Mouse (Mus musculus) granulocyte monocyte progenitor cell, adult 5-6 weeks (primary cell): ENCODE data around the gene Klk8. TPM values are rescaled to one million over a fixed set of nuclear protein-coding genes. Genes with fewer than 3 reads are reported as not detected.

Source experiments
- ATAC-seq: replicated peaks from 2 replicates; pipeline ENCODE4 v1.8.0; 2016; ENCODE audit warnings: mild to moderate bottlenecking, moderate TSS enrichment, inconsistent platforms; ENCODE audit not compliant: poor library complexity, severe bottlenecking
- total RNA-seq, 2 experiments: library from RNA; stranded (forward) in 1 of 2; stranded (reverse) in 1 of 2; fragments of 200-712, 200-1000 nt in 1 of 2; fragments of >200 nt in 1 of 2; fragmentation: Nextera tagmentation in 1 of 2; gene quantifications; 2 replicates each; pipeline ENCODE4 v1.2.3; 2014 to 2017

Klk8 gene
- total RNA-seq (2014; fragmentation: Nextera tagmentation) (19.5 and 25.4 TPM in 2 replicates), total RNA-seq (2017) (10.8 and 11.1 TPM in 2 replicates)

DNA sequence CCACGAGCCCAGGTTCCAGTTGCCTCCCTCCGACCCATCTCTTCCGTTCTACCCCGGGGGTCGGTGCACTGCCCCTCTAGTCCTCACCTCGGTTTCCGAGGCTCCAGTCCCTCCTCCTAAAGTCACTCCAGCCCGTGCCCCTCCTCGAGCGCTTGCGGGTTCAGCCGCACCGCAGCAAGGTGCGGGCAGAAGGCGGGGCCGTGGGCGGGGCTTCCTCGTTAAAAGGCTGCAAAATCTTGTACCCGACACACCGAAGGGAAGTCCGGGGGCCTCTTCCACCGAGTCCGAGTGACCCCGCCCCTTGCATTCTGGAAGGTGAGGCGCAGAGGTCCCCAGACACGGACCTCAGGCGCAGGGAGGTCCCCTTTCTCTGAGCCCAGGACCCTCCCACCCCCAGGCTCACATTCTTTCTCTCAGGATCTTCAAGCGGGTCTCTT, at the start of gene Klk8:
Klk8 (plus strand) TSS at position 245 of the 437 bp plus-strand sequence.
- ATAC-seq = peak; percentile 55

DNA sequence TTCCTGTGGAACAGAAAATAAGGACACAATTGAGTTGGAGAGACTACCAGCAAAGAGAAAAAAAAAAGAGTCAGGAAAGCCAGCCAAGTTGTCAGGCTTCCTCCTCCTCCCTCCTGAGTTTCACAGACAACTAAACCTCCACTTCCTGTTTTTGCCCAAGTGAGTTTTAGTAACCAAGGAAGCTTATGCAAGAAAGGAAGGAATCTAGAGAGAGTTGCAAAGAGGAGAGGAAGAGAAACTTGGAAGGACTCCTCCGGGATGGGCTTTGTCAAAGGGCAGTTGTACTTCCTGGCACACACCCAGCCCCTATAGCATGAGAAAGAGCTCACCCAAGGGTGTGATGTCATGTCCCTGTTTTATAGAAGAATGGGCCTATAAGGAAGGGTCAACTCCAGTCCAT, 49.6 kb upstream of the Klk8 start:
- peak; percentile 98 for ATAC-seq

DNA sequence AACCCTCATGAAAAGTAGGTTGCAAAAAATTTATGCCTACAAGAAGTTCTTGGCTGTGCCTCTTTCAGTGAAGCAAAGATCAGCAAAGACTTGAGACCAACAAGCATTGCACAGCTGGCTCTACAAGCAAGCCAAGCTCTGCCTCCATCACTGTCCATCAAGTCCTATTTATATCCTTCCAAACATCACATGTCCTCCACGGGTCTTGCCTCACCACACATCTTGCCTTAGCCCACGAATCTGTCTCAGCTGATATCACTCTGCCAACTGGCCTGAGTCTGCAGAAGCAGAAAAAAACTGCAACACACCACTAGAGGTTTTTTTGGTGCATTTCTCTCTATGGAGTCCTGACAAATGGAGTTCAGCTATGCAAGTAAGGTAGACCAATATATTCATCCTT, 44.6 kb upstream of the Klk8 start:
- no peak for ATAC-seq

DNA sequence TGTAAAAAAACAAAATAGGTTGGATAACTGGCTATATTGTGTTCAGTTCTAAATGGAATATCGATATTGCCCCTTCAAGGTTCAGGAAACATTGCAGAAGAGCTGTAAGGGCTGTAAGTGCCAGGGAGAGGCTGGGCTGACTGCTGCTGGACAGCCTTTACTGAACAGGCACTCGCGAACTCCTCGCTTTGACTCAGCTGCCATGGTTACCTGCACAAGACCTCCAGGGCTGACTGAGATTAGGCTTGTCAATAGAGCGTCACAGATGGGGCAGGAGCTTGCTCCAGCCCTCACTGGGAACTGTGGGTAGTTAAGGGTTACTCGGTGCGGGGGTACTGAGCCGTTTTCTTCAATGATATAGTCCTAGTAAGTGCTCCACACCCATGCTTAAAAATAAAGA, 30.9 kb upstream of the Klk8 start:
- ATAC-seq = no peak

DNA sequence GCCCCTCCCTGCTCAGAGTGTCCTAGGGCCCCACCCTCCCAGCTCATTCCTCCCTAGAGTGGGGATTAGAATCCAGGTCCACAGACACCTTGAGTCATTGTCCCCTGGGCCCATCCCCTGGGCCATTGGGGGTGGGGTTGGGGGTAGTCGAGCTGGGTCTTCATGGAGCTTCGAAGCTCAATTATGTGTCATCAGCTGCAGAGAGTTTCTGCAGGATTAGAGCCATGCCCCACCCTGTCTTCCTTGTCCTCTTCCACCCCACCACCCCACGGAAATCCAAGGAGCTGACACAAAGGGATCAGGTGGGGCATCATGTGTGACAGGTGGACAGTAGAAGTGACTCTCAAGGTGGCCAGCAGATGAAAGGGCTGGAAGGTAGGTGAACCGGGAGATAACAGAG, 28.8 kb upstream of the Klk8 start, which contains the start of gene Klk12:
Klk12 (plus strand) TSS at position 301 of the 400 bp plus-strand sequence.
- ATAC-seq = no peak

DNA sequence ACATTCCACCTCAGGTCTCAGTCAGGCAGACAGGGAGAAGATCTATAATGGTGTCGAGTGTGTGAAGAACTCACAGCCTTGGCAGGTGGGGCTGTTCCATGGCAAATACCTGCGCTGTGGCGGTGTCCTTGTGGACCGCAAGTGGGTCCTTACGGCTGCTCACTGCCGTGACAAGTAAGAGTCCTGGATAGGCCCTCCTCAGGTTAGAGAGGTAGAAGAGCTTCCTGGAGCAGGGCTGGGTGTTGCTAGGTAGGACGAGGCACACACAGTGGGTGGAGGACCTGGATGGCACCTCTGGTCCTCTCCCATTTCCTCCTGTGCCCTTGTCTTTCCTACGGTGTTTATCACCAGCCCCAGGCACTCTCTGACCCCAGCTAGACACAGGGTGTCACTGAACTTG, 27.7 kb upstream of the Klk8 start:
- no peak for ATAC-seq

DNA sequence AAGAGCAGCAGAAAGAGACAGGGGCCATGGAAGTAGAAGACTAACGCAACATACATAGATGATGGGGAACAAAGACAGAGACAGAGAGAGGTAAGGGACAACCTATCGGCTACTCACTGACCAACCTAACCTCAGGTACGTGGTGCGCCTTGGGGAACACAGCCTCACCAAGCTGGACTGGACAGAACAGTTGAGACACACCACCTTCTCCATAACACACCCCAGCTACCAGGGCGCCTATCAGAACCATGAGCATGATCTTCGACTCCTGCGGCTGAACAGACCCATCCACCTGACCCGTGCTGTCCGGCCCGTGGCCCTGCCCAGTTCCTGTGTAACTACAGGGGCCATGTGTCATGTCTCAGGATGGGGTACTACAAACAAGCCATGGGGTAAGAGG, 26.7 kb upstream of the Klk8 start:
- no peak for ATAC-seq

DNA sequence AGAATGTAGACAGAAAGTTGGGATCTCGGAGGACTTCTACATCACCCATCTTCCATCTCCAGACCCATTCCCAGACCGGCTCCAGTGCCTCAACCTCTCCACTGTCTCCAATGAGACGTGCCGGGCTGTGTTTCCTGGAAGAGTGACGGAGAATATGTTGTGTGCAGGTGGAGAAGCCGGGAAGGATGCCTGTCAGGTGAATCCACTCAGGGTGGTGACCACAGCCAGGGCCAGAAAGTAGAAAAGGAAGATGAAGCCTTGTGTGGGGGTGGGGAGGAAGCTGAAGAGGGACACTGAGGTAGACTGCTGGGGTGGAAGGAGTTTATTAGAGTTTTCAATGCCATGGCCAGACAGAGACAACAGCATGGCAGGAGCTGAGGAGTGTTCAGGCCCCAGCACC, 25.5 kb upstream of the Klk8 start:
- no peak for ATAC-seq

DNA sequence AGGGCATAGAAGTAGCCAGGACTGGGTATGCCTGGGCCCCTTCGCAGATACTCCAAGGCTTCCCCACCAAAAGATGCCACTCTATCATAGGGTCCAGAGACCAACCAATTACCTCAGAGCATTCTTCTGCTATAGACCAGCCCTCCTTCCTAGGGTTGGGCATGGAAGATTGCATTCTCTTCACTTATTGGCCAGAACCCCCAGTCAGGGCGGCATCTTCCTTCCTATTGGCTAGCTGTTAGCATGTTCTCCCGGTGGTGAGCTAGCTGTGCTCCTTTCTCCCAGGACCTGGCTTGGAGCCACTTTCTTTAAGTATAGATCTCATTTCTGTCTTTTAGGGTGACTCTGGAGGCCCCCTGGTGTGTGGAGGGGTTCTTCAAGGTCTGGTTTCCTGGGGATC, 24.5 kb upstream of the Klk8 start:
- ATAC-seq = no peak

DNA sequence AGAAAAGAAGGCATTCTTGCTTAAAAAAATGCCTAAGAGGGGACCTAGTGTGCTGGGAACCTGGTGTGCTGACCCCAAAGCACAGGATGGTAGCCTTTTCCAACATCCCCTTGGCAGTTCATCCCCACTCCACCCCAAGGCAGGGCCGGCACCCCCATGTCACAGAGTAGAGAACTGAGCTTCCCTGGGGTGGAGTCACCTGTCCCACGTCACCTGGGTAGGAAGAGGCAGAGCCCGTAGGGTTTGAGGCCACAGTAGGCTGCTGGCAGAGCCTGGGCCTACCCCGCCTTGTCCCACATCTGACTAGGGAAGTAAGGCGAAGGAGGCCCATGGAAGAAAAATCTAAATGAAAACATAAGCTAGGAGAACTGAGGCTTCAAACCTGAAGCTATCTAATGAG, 23.0 kb upstream of the Klk8 start, which contains the start of gene Klk11:
Klk11 (plus strand) TSS at position 241 of the 400 bp plus-strand sequence.
- no peak for ATAC-seq

DNA sequence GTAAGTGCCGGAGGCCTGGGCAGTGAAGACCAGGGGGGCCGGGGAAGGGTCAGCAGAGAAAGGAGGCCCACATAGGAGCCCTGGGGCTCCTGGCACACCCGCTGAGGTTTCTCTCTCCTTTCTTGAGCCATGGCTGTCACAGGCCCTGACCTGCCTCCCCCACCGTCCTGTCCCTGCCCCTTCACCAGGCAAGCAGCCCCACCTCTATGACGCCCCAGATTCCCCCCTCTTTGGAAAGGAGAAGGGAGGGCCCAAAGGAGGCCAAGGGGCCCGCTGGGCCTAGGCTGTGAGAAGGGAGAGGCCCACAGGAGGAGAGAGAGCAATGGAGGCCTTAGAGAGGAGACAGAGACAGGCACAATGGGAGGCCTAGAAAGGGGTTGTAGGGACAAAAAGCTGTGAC, 22.6 kb upstream of the Klk8 start:
- ATAC-seq = no peak

DNA sequence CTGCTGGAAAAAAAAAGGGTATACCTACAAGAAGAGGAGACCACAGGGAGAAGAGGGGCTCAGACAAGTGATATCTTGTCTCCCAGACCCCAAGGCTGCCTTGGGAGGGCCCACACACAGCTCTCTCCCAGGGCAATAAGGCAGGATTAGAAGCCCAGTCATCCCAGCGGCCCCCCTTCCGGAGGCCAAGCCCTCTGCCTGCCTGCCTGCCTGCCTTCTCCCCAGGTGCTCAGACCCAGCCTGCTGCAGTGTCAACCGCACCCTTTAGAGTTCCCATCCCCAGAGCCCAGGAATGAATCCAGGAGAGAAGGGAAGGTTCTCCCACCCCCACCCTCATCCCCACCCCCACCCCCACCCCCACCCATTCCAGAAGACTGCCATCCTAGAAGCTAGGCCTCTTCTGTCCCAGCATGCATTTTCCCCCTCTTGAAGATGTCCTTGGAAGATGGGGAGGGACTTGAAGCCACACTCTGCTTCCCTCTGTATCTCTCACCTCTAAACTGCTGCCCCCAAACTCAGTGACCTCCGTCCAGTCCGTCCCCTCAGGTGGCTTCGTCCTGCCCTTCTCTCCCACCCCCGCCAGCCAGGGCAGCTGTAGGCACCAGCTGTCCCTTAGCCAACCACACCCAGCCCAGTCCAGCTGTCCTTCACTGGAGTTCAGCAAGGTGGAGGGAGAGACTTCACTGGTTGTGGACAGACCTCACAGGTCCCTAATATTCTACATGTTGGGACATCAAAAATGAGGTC, 21.9 kb upstream of the Klk8 start:
- no peak for ATAC-seq

DNA sequence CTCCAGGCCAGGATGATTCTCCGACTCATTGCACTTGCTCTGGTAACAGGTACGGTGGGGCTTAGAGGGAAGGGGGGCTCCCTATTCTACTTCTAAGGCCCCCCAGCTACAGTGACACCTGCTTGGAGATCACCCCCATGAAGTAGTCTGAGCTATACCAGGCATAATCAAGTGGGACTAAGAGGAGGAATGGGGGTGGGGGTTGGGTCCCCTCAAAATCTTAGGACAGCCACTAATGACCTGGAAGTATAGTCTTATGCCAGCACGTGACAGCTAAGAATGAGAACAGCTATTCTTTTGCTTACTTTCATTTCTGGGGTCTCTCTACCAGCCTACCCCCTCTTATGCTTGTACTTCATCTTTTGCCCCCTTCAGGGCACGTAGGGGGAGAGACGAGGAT, 20.9 kb upstream of the Klk8 start:
- ATAC-seq = no peak

DNA sequence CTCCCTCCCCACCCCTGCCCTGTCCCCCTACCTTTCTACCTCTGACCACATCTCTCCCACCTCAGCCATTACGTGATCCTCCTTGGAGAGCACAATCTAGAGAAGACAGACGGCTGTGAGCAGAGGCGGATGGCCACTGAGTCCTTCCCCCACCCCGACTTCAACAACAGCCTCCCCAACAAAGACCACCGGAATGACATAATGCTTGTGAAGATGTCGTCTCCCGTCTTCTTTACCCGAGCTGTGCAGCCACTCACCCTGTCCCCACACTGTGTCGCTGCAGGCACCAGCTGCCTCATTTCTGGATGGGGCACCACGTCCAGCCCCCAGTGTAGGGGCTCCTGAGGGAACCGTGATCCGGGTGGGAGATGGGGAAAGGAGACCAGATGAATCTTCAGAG, 20.0 kb upstream of the Klk8 start:
- ATAC-seq = no peak

DNA sequence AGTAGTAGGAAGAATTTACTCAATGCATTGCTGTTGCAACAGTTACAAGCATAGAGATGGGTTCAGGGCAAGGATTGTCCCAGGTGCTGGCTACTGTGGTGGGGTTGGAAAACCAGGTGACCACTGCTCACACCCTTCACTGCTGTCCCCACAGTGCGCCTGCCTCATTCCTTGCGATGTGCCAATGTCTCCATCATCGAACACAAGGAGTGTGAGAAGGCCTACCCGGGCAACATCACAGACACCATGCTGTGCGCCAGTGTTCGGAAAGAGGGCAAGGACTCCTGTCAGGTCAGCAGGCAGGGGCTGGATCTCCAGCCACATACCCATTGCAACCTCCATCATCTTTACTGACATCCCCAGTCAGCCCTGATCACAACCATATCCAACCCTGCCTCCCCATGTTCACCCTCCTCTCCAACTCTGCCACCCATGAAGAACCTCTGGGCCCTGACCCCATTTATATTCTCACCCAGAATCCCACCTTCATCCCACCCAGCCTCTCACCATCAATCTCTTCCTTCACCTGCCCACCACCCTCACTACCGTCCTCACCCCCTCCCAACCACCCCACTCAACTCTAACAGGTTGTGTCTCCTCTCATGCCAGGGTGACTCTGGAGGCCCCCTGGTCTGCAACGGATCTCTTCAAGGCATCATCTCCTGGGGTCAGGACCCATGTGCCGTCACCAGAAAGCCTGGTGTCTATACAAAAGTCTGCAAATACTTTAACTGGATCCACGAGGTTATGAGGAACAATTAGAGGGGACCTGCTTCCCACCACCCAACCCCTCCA, 19.0 kb upstream of the Klk8 start:
- no peak for ATAC-seq

DNA sequence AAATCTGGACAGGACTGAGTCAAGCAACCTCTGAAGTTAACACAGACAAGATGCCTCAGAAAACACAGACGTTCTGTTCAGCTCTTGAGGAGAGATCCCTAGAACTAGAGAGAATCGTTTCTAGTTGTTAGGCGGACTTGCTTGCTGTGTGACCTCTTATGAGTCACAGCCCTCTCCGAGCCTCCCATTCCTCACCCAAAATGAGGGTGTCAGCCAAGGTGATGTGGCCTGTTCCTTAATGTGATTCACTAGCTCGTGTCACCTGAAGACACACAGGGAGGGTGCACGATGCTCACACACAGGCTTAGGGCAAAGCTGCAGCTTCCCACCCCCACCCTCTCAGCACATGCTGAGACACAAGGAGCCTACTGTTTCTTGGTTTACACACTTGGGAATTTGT, 17.1 kb upstream of the Klk8 start:
- ATAC-seq = no peak

DNA sequence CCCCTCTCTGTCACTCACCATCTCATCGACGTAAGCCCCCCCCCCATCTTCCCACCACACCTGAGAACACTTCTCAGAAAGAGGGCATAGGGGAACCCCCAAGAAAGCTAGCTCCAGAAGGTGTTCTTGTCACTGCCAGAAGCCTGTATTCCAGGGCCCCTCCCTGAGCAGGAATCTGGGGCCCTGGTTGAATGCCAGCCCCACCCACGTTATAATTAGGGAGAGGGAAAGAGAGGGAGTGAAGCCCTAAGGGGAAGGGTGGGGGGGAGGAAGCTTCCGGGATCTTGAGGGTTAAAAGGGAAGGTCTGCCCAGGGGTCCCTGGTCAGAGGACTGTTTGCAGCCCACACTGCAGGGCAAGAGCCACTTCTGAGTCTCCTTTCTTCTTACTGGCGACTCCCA, 16.6 kb upstream of the Klk8 start, which contains the start of gene Klk10:
Klk10 (plus strand) TSS at position 290 of the 400 bp plus-strand sequence.
- no peak for ATAC-seq

DNA sequence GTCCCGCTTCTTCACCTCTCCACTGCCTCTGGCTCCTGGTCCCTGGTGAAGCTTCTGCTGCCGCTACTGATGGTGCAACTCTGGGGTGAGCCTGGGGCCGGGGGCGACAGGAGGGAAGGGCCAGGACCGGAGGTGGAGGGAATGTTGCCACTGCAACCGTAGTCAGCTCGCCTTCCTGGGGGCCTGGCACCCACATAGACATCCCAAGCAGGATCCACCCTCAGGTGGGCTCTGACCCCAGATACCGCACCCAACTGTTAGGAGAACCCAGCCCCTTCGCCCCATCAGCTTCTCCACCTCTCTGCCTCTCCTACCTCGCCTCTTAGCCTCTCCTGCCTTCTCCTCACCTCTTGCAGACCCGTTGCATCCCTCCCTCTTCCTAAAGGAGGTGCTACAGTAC, 15.8 kb upstream of the Klk8 start:
- no peak for ATAC-seq

DNA sequence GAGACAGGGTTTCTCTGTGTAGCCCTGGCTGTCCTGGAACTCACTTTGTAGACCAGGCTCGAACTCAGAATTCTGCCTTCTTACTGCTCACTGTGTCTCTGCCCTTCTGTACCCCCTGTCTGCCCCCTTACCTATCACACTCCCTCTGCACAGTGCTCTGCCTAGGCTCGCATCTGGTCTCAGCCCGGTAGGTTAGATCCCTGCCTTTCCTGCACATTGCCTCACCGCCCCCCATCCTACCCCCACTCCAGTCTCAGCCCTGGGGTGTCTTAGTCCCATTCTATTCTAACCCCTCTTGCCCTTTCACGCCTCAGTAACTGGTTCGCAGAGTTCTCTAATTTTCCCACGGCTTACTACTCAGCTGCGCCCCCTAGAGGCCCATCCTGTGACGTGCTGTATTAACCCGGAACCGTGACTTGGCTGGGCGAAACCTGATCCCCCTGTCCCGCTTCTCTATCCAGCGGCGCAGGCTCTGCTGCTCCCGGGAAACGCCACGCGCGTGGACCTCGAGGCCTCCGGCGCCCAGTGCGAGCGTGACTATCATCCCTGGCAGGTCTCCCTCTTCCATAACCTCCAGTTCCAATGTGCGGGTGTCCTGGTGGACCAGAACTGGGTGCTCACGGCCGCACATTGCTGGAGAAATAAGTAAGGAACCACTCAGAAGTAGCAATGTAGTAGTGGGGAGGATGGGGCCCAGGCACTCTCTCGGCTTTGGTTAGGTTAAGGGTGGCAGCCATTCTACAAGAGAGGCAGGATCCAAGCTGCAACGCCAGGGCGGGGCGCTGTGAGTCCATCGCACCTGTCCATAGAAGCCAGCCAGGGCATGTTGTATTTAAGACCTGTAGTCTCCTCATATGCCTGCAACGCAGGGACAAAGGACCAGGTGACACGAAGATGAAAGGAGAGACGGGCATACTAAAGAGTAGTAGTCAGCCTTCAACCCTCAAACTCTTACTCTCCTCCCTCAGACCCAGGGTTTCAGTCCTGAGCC, 14.8 kb upstream of the Klk8 start:
- peak; percentile 90 for ATAC-seq

DNA sequence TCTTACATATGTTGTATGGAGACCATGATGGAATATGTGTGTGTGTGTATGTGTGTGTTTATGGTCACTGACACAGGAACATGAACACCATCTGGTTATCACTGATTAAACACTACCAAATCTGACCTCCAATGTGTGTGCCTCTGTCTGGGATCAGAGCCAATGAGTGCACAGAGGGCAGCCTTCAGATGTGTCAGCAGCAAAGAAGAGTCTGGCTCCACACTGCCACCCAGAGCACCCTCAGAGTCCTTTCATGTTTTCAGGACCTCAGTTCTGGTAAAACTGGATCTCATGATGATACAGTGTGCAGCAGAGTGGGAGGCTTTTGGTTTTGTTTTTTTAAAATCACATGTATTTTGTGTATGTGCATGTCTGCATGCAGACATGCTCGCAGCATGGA, 12.1 kb upstream of the Klk8 start:
- ATAC-seq = no peak
